Mouse (Mus musculus): ENCODE results near the gene Gstm4.

DNA sequence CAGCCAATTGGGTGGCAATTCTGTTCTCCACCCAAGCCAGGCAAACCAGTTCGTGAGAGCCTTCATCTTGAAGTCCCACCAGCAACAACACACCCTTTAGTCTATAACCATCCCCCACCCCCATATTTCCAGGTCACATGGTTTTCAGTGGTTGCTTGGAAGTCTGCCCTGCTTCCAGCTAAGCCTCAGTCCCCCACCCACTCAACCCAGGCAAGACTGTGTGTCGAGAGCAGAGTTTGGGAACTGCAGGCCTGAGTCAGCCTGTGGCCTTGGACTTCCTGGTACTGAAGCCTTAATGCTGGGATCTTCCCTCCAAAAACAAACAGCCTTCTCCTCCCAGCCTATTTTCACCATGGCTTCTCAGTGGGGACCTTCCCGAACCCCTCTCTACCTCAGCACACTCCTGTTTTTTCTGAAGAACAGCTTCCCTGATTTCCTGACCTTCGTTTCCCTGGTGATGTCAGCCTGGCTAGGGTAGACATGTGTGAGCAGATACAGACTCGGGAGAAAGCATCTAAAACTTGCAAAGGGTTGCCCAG is 44.2 kb upstream of the Gstm4 start:
- no peak for TF ChIP-seq CTCF (IDR thresholded peaks at IDR 0.05; ENCODE audit: extremely low read depth, insufficient read depth, low read length)
- no peak for TF ChIP-seq POLR2A (IDR thresholded peaks at IDR 0.05; ENCODE audit: extremely low read depth, insufficient read depth, low read length)

All from cortical plate, adult 2 months (tissue).